Mouse (Mus musculus) heart, postnatal 0 days (tissue): ENCODE data around the gene Mcm3ap.

Source experiments
- CTCF ChIP-seq: IDR thresholded peaks from 2 replicates; pipeline ENCODE4 v1.5.1; 2016; ENCODE audit warnings: antibody characterized with exemption, control low read depth, low read depth
- EP300 ChIP-seq: IDR thresholded peaks from 2 replicates; pipeline ENCODE4 v1.6.1; 2016; ENCODE audit warnings: antibody characterized with exemption, low read depth

GRCm38 (mm10) chr10:76480851-76481250 is 12.1 kb downstream of the Mcm3ap start:
- TF ChIP-seq CTCF, result no peak
- TF ChIP-seq EP300, result no peak
